10 mouse cellular contexts compared by ENCODE assay signal in genomic region chr14:52152179-52152578, GRCm38 (mm10). TPM values are rescaled to one million over a fixed set of nuclear protein-coding genes. Genes with fewer than 3 reads are reported as not detected.
DNase-seq lines count a peak whose midpoint lies in the region; ATAC-seq lines count a peak whose summit lies in the region.
"Had no signal": no experiment of that assay in that cellular context is flagged by ENCODE, and none has a peak within 500 bp of the region (broad histone marks: within the 10 kb centered on the region; RNA-seq: fewer than 3 reads in every experiment).

No protein-coding gene starts in this region.

- H3K4me3 ChIP-seq in heart, embryonic 14.5 days (ENCODE audit: control insufficient read depth in 1 of 2, insufficient read depth in 1 of 2, low read depth in 1 of 2, low read length in 2 of 2): no peak overlapping the region
- peak overlapping the region; percentile 13; the same call in 1 of the 2 replicates for H3K4me3 ChIP-seq in forebrain, embryonic 15.5 days
- peak overlapping the region; percentile 8; the same call in 1 of the 2 replicates for H3K4me3 ChIP-seq in midbrain, embryonic 16.5 days (ENCODE audit: low read depth, low read length)
- H3K4me3 ChIP-seq: limb, embryonic 12.5 days had no signal

- H3K9me3 ChIP-seq in heart, embryonic 14.5 days (ENCODE audit: control insufficient read depth, low read length): no peaks in the 10 kb centered on the region
- no peaks in the 10 kb centered on the region for H3K9me3 ChIP-seq in forebrain, embryonic 15.5 days
- no peaks in the 10 kb centered on the region for H3K9me3 ChIP-seq in midbrain, embryonic 16.5 days (replicated peaks; ENCODE audit: control insufficient read depth, low read length, poor library complexity, severe bottlenecking)
- H3K9me3 ChIP-seq: limb, embryonic 12.5 days had no signal

- no peaks in the 10 kb centered on the region for H3K4me1 ChIP-seq in heart, embryonic 14.5 days (ENCODE audit: control insufficient read depth in 2 of 2, insufficient read depth in 2 of 2, low read length in 2 of 2)
- peaks cover 13% of the 10 kb centered on the region for H3K4me1 ChIP-seq in forebrain, embryonic 15.5 days
- peaks cover 13% of the 10 kb centered on the region for H3K4me1 ChIP-seq in midbrain, embryonic 16.5 days (ENCODE audit: control insufficient read depth, insufficient read depth, low read length)
- H3K4me1 ChIP-seq: limb, embryonic 12.5 days had no signal

- DNase-seq in heart, postnatal 10 days: no peak
- peak; percentile 21 for DNase-seq in layer of hippocampus, adult 9-11 months
- no peak for DNase-seq in gastrocnemius, adult 8-10 months (ENCODE audit: low spot score in 2 of 2)
- DNase-seq in cerebellum, adult 9-10 months: no peak

- no peak overlapping the region for H3K27ac ChIP-seq in heart, embryonic 14.5 days (replicated peaks in 1 of 2; ENCODE audit: control insufficient read depth in 1 of 2, insufficient read depth in 1 of 2, low read depth in 2 of 2, low read length in 2 of 2)
- H3K27ac ChIP-seq in forebrain, embryonic 15.5 days (replicated peaks): 0 out of 2 replicates have a peak overlapping the region, but pooled peaks have one; percentile 45
- H3K27ac ChIP-seq in midbrain, embryonic 16.5 days (ENCODE audit: low read length): peak overlapping the region; percentile 66
- H3K27ac ChIP-seq: limb, embryonic 12.5 days; macrophage had no signal

- no peaks in the 10 kb centered on the region for H3K27me3 ChIP-seq in heart, embryonic 14.5 days (ENCODE audit: control insufficient read depth, insufficient read depth, low read length)
- peaks cover 4% of the 10 kb centered on the region; the same call in 1 of the 2 replicates for H3K27me3 ChIP-seq in forebrain, embryonic 15.5 days
- no peaks in the 10 kb centered on the region for H3K27me3 ChIP-seq in midbrain, embryonic 16.5 days (ENCODE audit: control insufficient read depth, insufficient read depth, low read depth, low read length)
- H3K27me3 ChIP-seq: limb, embryonic 12.5 days had no signal

- H3K4me2 ChIP-seq in heart, embryonic 14.5 days (ENCODE audit: low read length): peak overlapping the region; percentile 25; the same call in 1 of the 2 replicates
- peak overlapping the region; percentile 30 for H3K4me2 ChIP-seq in forebrain, embryonic 15.5 days (replicated peaks)
- peak overlapping the region; percentile 40 for H3K4me2 ChIP-seq in midbrain, embryonic 16.5 days (ENCODE audit: low read length)
- H3K4me2 ChIP-seq: limb, embryonic 12.5 days had no signal

- intact Hi-C loops in heart, postnatal 10 days (cut with DNase I): no loop called here

- no peak overlapping the region for H3K9ac ChIP-seq in heart, embryonic 14.5 days (ENCODE audit: low read length)
- H3K9ac ChIP-seq in forebrain, embryonic 15.5 days (replicated peaks): no peak overlapping the region
- no peak overlapping the region for H3K9ac ChIP-seq in midbrain, embryonic 16.5 days (ENCODE audit: low read depth, low read length)
- H3K9ac ChIP-seq: limb, embryonic 12.5 days had no signal

- no peaks in the 10 kb centered on the region for H3K36me3 ChIP-seq in heart, embryonic 14.5 days (ENCODE audit: control insufficient read depth, insufficient read depth, low read length)
- no peaks in the 10 kb centered on the region for H3K36me3 ChIP-seq in forebrain, embryonic 15.5 days
- H3K36me3 ChIP-seq in midbrain, embryonic 16.5 days (ENCODE audit: control insufficient read depth, insufficient read depth, low read length): no peaks in the 10 kb centered on the region
- H3K36me3 ChIP-seq: limb, embryonic 12.5 days had no signal

- no peak for ATAC-seq in heart, embryonic 14.5 days (ENCODE audit: insufficient number of reproducible peaks, insufficient read depth, low FRiP score, low read depth)
- ATAC-seq in forebrain, embryonic 15.5 days (replicated peaks): peak; percentile 88
- peak; percentile 90 for ATAC-seq in midbrain, embryonic 16.5 days
- ATAC-seq in erythroblast, adult 5-6 weeks (replicated peaks; ENCODE audit: low FRiP score, poor library complexity, severe bottlenecking): no peak

- WGBS in heart, embryonic 14.5 days: 33% methylated on average over 7 of the region's 7 CpGs
- 12% methylated on average over 7 of the region's 7 CpGs for WGBS in forebrain, embryonic 15.5 days
- WGBS in midbrain, embryonic 16.5 days: 10% methylated on average over 7 of the region's 7 CpGs

RNA-seq across cellular contexts. Expression of gene Rpgrip1, which starts 41.7 kb away (rescaled TPM):
- 32.0 and 32.6 TPM in 2 replicates for polyA plus RNA-seq in heart, embryonic 14.5 days (2014; fragmentation: Nextera tagmentation; extraction: Ambion mirVana)
- under 1 TPM; 0.45 to 0.97 TPM for total RNA-seq in heart, postnatal 10 days (2021)
- 61.9 and 71.1 TPM in 2 replicates for polyA plus RNA-seq in forebrain, embryonic 15.5 days (2015; fragmentation: Nextera tagmentation; extraction: Ambion mirVana)
- 45.9 and 46.5 TPM in 2 replicates for polyA plus RNA-seq in midbrain, embryonic 16.5 days (2015; fragmentation: Nextera tagmentation; extraction: Ambion mirVana)
- total RNA-seq in gastrocnemius, adult 8-10 months (2022): not detected
- total RNA-seq in erythroblast, adult 5-6 weeks (2015; ENCODE audit: low replicate concordance): 1.3 TPM in 1 of 2 replicates, not detected in the other
- total RNA-seq in erythroblast, adult 5-6 weeks (2017; ENCODE audit: low replicate concordance): 3.2 and 4.6 TPM in 2 replicates

RNA-seq across cellular contexts. Expression of gene Supt16, which starts 45.0 kb away (rescaled TPM):
- polyA plus RNA-seq in heart, embryonic 14.5 days (2014; fragmentation: Nextera tagmentation; extraction: Ambion mirVana): 30.2 and 36.6 TPM in 2 replicates
- total RNA-seq in heart, postnatal 10 days (2021): 10 to 100 TPM; 33.8 to 37.2 TPM
- 56.1 and 58.9 TPM in 2 replicates for polyA plus RNA-seq in forebrain, embryonic 15.5 days (2015; fragmentation: Nextera tagmentation; extraction: Ambion mirVana)
- 38.0 and 46.6 TPM in 2 replicates for polyA plus RNA-seq in midbrain, embryonic 16.5 days (2015; fragmentation: Nextera tagmentation; extraction: Ambion mirVana)
- 10 to 100 TPM; 10.4 to 14.4 (median 12.3) TPM for total RNA-seq in gastrocnemius, adult 8-10 months (2022)
- total RNA-seq in erythroblast, adult 5-6 weeks (2015; ENCODE audit: low replicate concordance): 30.0 and 32.0 TPM in 2 replicates
- total RNA-seq in erythroblast, adult 5-6 weeks (2017; ENCODE audit: low replicate concordance): 76.2 and 103 TPM in 2 replicates

RNA-seq across cellular contexts. Expression of gene Hnrnpc, which starts 48.4 kb away (rescaled TPM):
- 331 and 352 TPM in 2 replicates for polyA plus RNA-seq in heart, embryonic 14.5 days (2014; fragmentation: Nextera tagmentation; extraction: Ambion mirVana)
- total RNA-seq in heart, postnatal 10 days (2021): 100 to 1,000 TPM; 145 to 165 TPM
- polyA plus RNA-seq in forebrain, embryonic 15.5 days (2015; fragmentation: Nextera tagmentation; extraction: Ambion mirVana): 710 and 729 TPM in 2 replicates
- polyA plus RNA-seq in midbrain, embryonic 16.5 days (2015; fragmentation: Nextera tagmentation; extraction: Ambion mirVana): 449 and 518 TPM in 2 replicates
- total RNA-seq in gastrocnemius, adult 8-10 months (2022): 10 to 100 TPM; 62.4 to 80.4 (median 71.9) TPM
- 143 and 152 TPM in 2 replicates for total RNA-seq in erythroblast, adult 5-6 weeks (2015; ENCODE audit: low replicate concordance)
- 197 and 275 TPM in 2 replicates for total RNA-seq in erythroblast, adult 5-6 weeks (2017; ENCODE audit: low replicate concordance)

Comparison
In these comparisons a context has a peak if more than half of its experiments do, and no peak if none do; other contexts are left out.
1. ATAC-seq: peak in forebrain, embryonic 15.5 days (single experiment) and midbrain, embryonic 16.5 days (single experiment); none in heart, embryonic 14.5 days (single experiment) and erythroblast, adult 5-6 weeks (single experiment).
2. H3K27ac ChIP-seq: peak in forebrain, embryonic 15.5 days (single experiment) and midbrain, embryonic 16.5 days (single experiment); none in heart, embryonic 14.5 days (0 of 2).
3. H3K4me3 ChIP-seq: peak in forebrain, embryonic 15.5 days (single experiment) and midbrain, embryonic 16.5 days (single experiment); none in heart, embryonic 14.5 days (0 of 2).
4. Peak in every context shown above with its lines, with median percentiles within 50 percentile points of each other: H3K4me2 ChIP-seq.